Mouse (Mus musculus) hindbrain, embryonic 10.5 days (tissue): ENCODE results near the gene Cldn13. TPM values are rescaled to one million over a fixed set of nuclear protein-coding genes. Genes with fewer than 3 reads are reported as not detected.

Experiments used
- DNase-seq: peaks from one replicate; pipeline ENCODE4 v3.0.0-alpha.2; 2017; ENCODE audit warnings: low spot score
- H3K27ac ChIP-seq: fragments of 300-500 bp; sonication (generic); 2 replicates; pipeline ENCODE4 v1.5.1; 2016; ENCODE audit warnings: mild to moderate bottlenecking, moderate library complexity
- H3K27me3 ChIP-seq: fragments of 300-500 bp; sonication (generic); 2 replicates; pipeline ENCODE4 v1.6.1; 2016; ENCODE audit warnings: mild to moderate bottlenecking; ENCODE audit not compliant: poor library complexity, insufficient read depth, severe bottlenecking
- H3K36me3 ChIP-seq: fragments of 300-500 bp; sonication (generic); 2 replicates; pipeline ENCODE4 v1.6.1; 2016; ENCODE audit warnings: mild to moderate bottlenecking, moderate library complexity
- H3K4me1 ChIP-seq: fragments of 300-500 bp; sonication (generic); replicated peaks from 2 replicates; pipeline ENCODE4 v1.6.1; 2016; ENCODE audit warnings: mild to moderate bottlenecking
- H3K4me3 ChIP-seq: fragments of 300-500 bp; sonication (generic); 2 replicates; pipeline ENCODE4 v1.5.1; 2016; ENCODE audit warnings: mild to moderate bottlenecking, moderate library complexity
- H3K9me3 ChIP-seq: fragments of 300-500 bp; sonication (generic); 2 replicates; pipeline ENCODE4 v1.6.1; 2016; ENCODE audit warnings: mild to moderate bottlenecking, moderate library complexity
- WGBS: fragments of 180-500 bp; shearing (Covaris S2); methylation state at CpG from one replicate; pipeline ENCODE4 v1.1.7; 2016; 5-methylcytosine and 5-hydroxymethylcytosine counted together
- polyA plus RNA-seq: library from polyadenylated mRNA; unstranded; fragments of >200 nt; fragmentation: Nextera tagmentation; extraction: Ambion mirVana; gene quantifications from 2 replicates; pipeline ENCODE4 v1.2.1, GENCODE M21; 2016

Cldn13 gene
- polyA plus RNA-seq, 1 experiment from 2014 or later: 3.9 TPM

GRCm38 (mm10) chr5:134932179-134932902 is 17.0 kb upstream of the Cldn13 start, which contains the start of gene Mettl27:
Gene Mettl27 (plus strand): TSS chr5:134932368.
- H3K9me3 ChIP-seq: no peaks in the 10 kb centered on the region
- DNase-seq: peak; percentile 91
- under 1% methylated on average over 41 of the region's 41 CpGs for WGBS
- H3K27me3 ChIP-seq: no peaks in the 10 kb centered on the region
- H3K27ac ChIP-seq: peak within 1 kb of the TSS; percentile 91
- H3K4me1 ChIP-seq: peaks cover 13% of the 10 kb centered on the region
- peaks cover 11% of the 10 kb centered on the region for H3K36me3 ChIP-seq
- peak within 1 kb of the TSS; percentile 75 for H3K4me3 ChIP-seq

DNA sequence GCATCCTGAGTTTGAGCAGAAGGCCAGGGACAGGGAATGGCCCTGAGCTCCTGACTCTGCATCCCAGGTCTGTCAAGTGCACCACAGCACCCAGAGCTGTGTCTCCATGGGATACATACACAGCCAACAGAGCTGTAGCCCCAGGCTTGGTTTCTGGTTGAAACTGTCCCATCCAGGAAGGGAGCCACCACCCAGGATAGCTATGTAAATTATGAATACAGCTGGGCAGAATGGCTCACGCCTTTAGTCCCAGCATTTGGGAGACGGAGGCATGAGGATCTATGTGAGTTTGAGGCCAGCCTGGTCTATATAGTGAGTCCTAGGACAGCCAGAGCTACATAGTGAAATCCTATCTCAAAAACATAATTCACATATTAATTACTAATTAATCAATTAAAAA is 14.7 kb upstream of the Cldn13 start:
- Histone ChIP-seq H3K4me1 (peaks cover 13% of the 10 kb centered on the region), H3K9me3 (no peaks in the 10 kb centered on the region)

GRCm38 (mm10) chr5:134926726-134927125 is 11.4 kb upstream of the Cldn13 start:
- Histone ChIP-seq H3K4me3 (no peak overlapping the region), H3K9me3 (no peaks in the 10 kb centered on the region), H3K27me3 (no peaks in the 10 kb centered on the region), H3K36me3 (no peaks in the 10 kb centered on the region), H3K27ac (no peak overlapping the region), H3K4me1 (no peaks in the 10 kb centered on the region; the same call in 1 of the 2 replicates)
- 76% methylated on average over 4 of the region's 4 CpGs for WGBS
- DNase-seq: no peak

More for the DNA sequence above, 14.7 kb upstream of the Cldn13 start:
- Histone ChIP-seq H3K27ac (no peak overlapping the region), H3K36me3 (peaks cover 11% of the 10 kb centered on the region), H3K4me3 (no peak overlapping the region), H3K27me3 (no peaks in the 10 kb centered on the region)
- no peak for DNase-seq
- 91% methylated on average over 2 of the region's 2 CpGs for WGBS

GRCm38 (mm10) chr5:134923141-134923540 is 7.8 kb upstream of the Cldn13 start:
- Histone ChIP-seq H3K4me3 (no peak overlapping the region), H3K36me3 (no peaks in the 10 kb centered on the region), H3K27me3 (no peaks in the 10 kb centered on the region), H3K4me1 (no peaks in the 10 kb centered on the region), H3K9me3 (no peaks in the 10 kb centered on the region), H3K27ac (no peak overlapping the region)
- 70% methylated on average over 6 of the region's 6 CpGs for WGBS
- no peak for DNase-seq

DNA sequence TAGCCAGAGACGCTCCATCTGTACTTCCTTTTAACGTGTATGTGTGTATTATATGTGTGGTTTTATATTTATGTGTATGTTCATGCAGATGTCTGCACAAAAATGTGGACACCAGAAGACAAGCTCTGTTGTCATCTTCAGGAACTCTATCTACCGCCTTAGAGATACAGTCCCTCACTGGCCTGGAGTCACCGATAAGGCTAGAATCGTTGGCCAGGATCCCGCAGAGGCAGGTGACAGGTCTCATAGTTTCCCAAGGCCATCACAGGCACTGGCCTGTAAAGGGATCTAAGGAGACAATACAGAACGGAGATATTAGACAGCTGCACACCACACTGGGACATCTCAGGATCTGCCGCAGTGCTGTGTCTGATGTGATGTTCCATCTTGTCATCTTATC is 5.8 kb upstream of the Cldn13 start:
- no peaks in the 10 kb centered on the region for H3K36me3 ChIP-seq
- no peak for DNase-seq
- no peaks in the 10 kb centered on the region for H3K27me3 ChIP-seq
- H3K27ac ChIP-seq: no peak overlapping the region
- peaks cover 4% of the 10 kb centered on the region; the same call in 1 of the 2 replicates for H3K9me3 ChIP-seq
- no peaks in the 10 kb centered on the region for H3K4me1 ChIP-seq
- H3K4me3 ChIP-seq: no peak overlapping the region
- WGBS: 91% methylated on average over 8 of the region's 8 CpGs

GRCm38 (mm10) chr5:134920106-134920687 is 4.9 kb upstream of the Cldn13 start:
- Histone ChIP-seq H3K27ac (no peak overlapping the region), H3K36me3 (no peaks in the 10 kb centered on the region), H3K4me1 (no peaks in the 10 kb centered on the region), H3K27me3 (no peaks in the 10 kb centered on the region), H3K9me3 (peaks cover 4% of the 10 kb centered on the region; the same call in 1 of the 2 replicates), H3K4me3 (no peak overlapping the region)
- 84% methylated on average over 6 of the region's 6 CpGs for WGBS
- no peak for DNase-seq

DNA sequence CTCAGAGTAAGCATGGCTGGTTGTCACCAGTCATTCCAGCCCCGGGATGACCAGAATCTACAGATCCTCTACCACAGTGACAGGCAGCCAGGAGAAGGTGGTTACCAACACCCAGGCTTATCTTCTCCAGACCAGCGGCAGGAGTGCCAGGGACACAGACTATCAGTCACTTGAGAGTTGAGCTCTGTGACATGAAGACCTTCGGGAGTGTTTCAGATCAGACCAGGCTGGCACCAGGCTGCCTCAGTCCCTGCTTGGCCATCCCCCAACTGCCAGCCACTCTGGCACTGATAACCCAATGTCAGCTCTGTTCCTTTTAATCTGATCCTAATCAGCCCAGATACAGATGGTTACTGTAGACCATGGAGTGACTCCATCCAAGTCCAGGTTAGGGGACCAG is 3.8 kb upstream of the Cldn13 start:
- DNase-seq: no peak
- no peaks in the 10 kb centered on the region for H3K4me1 ChIP-seq
- H3K27me3 ChIP-seq: no peaks in the 10 kb centered on the region; the same call in 1 of the 2 replicates
- H3K27ac ChIP-seq: no peak overlapping the region
- no peak overlapping the region for H3K4me3 ChIP-seq
- WGBS: 86% methylated on average over 3 of the region's 3 CpGs
- H3K36me3 ChIP-seq: no peaks in the 10 kb centered on the region
- H3K9me3 ChIP-seq: peaks cover 4% of the 10 kb centered on the region; the same call in 1 of the 2 replicates

DNA sequence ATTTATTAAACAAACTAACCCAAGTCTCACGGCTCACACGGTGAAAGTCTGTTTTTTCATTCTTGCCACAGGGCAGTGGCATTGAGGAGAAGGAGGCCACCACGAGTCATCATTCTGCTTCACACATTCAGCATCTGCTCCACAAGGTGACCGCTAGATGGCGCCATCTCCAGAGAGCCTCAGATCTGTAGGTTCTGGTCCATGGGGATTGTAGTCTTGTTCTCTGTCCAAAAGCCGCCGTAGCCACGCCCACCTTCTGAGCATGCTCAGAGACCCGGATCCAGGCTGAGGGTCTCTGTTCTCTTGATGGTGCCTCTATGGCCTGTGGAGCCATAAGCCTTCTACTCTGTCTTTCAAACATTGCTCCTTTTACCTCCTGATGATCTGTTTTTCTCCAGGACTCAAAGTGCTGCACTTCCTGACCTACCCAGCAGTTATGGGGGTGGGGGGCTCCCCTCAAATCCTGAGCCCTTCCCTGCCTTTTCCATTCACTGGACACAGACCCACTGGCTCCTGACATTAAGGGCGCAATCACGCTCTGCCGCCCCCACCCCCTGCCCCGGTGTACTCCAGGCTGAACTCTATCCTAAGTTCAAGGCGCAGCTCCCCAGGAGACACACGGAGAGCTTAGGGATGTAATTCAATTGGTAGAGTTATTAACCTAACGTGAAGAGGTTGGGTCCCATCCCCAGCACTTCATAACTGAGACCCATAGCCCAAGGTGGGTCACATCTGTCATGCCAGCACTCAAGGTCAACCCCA is 2.9 kb upstream of the Cldn13 start:
- Histone ChIP-seq H3K4me3 (no peak overlapping the region), H3K27me3 (no peaks in the 10 kb centered on the region; the same call in 1 of the 2 replicates), H3K27ac (no peak overlapping the region), H3K9me3 (peaks cover 4% of the 10 kb centered on the region; the same call in 1 of the 2 replicates), H3K36me3 (no peaks in the 10 kb centered on the region), H3K4me1 (no peaks in the 10 kb centered on the region)
- WGBS: 53% methylated on average over 16 of the region's 16 CpGs
- DNase-seq: peak; percentile 50

- no peaks in the 10 kb centered on the region; the same call in 1 of the 2 replicates for H3K27me3 ChIP-seq
- H3K36me3 ChIP-seq: no peaks in the 10 kb centered on the region
- H3K27ac ChIP-seq: no peak overlapping the region
- H3K9me3 ChIP-seq: peaks cover 4% of the 10 kb centered on the region; the same call in 1 of the 2 replicates
- H3K4me1 ChIP-seq: no peaks in the 10 kb centered on the region
- H3K4me3 ChIP-seq: no peak overlapping the region
- WGBS: 84% methylated on average over 8 of the region's 8 CpGs
- no peak for DNase-seq
Measured at GRCm38 (mm10) chr5:134914510-134914909, 816 bp downstream of the Cldn13 start.

DNA sequence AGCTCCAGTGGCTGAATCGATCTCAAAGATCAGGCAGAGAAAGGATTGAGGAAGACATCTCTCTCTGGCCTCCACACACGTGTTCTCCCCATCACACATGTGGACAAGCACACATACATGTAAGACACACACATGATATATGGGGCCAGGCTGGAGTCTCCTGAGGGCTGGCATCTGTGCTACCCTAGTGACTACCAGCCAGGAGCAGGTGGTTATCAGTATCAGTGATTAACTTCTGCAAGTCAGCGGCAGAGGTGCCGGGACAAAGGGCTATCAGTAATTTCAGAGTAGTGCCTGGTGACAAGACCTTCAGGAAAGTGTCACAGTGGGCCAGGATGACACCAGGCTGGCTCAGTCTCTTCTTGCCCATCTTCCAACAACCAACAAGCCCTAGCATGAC is 1.6 kb downstream of the Cldn13 start:
- H3K4me3 ChIP-seq: no peak overlapping the region
- H3K36me3 ChIP-seq: no peaks in the 10 kb centered on the region
- H3K9me3 ChIP-seq: peaks cover 4% of the 10 kb centered on the region; the same call in 1 of the 2 replicates
- WGBS: 89% methylated on average over 4 of the region's 4 CpGs
- no peak for DNase-seq
- no peak overlapping the region for H3K27ac ChIP-seq
- H3K27me3 ChIP-seq: no peaks in the 10 kb centered on the region; the same call in 1 of the 2 replicates
- no peaks in the 10 kb centered on the region for H3K4me1 ChIP-seq

- Histone ChIP-seq H3K27ac (no peak overlapping the region), H3K36me3 (no peaks in the 10 kb centered on the region), H3K4me1 (no peaks in the 10 kb centered on the region), H3K27me3 (no peaks in the 10 kb centered on the region; the same call in 1 of the 2 replicates), H3K4me3 (no peak overlapping the region), H3K9me3 (peaks cover 4% of the 10 kb centered on the region; the same call in 1 of the 2 replicates)
- DNase-seq: no peak
- 80% methylated on average over 3 of the region's 3 CpGs for WGBS
Measured at GRCm38 (mm10) chr5:134913352-134913751, 2.0 kb downstream of the Cldn13 start.

- no peaks in the 10 kb centered on the region; the same call in 1 of the 2 replicates for H3K27me3 ChIP-seq
- peaks cover 5% of the 10 kb centered on the region for H3K4me1 ChIP-seq
- H3K4me3 ChIP-seq: no peak overlapping the region
- H3K9me3 ChIP-seq: no peaks in the 10 kb centered on the region
- H3K36me3 ChIP-seq: no peaks in the 10 kb centered on the region
- 86% methylated on average over 2 of the region's 2 CpGs for WGBS
- H3K27ac ChIP-seq: no peak overlapping the region
- DNase-seq: no peak
Measured at GRCm38 (mm10) chr5:134911901-134912300, 3.4 kb downstream of the Cldn13 start.
